Mouse (Mus musculus): ENCODE data around the gene Shc3.

DNA sequence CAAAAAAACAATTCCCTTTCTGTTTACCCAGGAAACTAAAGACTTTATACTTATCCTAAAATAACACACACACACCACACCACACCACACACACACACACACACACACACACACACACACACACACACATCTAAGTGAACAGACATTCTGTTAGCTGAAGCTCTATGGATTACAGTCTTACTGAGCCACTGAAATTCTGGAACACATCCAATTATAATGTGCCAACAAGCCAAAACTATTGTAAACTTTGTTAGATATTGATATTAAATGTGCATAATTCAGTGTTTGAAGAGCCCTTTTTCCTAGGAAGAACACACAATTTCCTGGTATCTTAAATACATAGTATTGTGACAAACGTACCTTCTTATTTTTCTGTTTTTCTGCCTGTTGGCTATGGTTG lies 48.1 kb upstream of the Shc3 start:
- no peak for TF ChIP-seq CTCF (IDR thresholded peaks at IDR 0.05; ENCODE audit: borderline replicate concordance, insufficient read depth, low read length)
- TF ChIP-seq POLR2A (IDR thresholded peaks at IDR 0.05; ENCODE audit: low read depth, low read length), result no peak
